Mouse (Mus musculus) MEL (cell line): ENCODE results near the gene Atp6v0e. TPM values are rescaled to one million over a fixed set of nuclear protein-coding genes. Genes with fewer than 3 reads are reported as not detected.

ENCODE experiments used
- DNase-seq: peaks from one replicate; pipeline ENCODE4 v3.0.0; 2011; ENCODE audit warnings: low read depth, low spot score
- H3K27ac ChIP-seq: 2 replicates; pipeline ENCODE4 v1.5.1; 2012; ENCODE audit warnings: low read depth, mild to moderate bottlenecking, control low read depth, low read length, moderate library complexity; ENCODE audit not compliant: control insufficient read depth
- H3K27me3 ChIP-seq, 2 experiments: fragments of 150-350 bp in 1 of 2; sonication (generic) in 1 of 2; 2 replicates each; pipeline ENCODE4 v1.6.1; 2012; ENCODE audit warnings: low read length in 2 of 2, mild to moderate bottlenecking in 2 of 2, improper control_type of control experiment in 1 of 2, moderate library complexity in 1 of 2; ENCODE audit not compliant: insufficient read depth in 2 of 2, control insufficient read depth in 1 of 2
- H3K36me3 ChIP-seq, 2 experiments: 2 replicates each; pipeline ENCODE4 v1.6.1; 2012 to 2014; ENCODE audit warnings: low read length in 2 of 2, improper control_type of control experiment in 1 of 2, inconsistent platforms in 1 of 2, mild to moderate bottlenecking in 1 of 2; ENCODE audit not compliant: insufficient read depth in 2 of 2, control insufficient read depth in 1 of 2
- H3K4me1 ChIP-seq, 2 experiments: fragments of 150-350 bp in 1 of 2; sonication (generic) in 1 of 2; 2 replicates each; pipeline ENCODE4 v1.6.1; 2012; ENCODE audit warnings: low read length in 2 of 2, improper control_type of control experiment in 1 of 2, mild to moderate bottlenecking in 1 of 2; ENCODE audit not compliant: insufficient read depth in 2 of 2, control insufficient read depth in 1 of 2
- H3K4me3 ChIP-seq, 2 experiments: fragments of 150-350 bp in 1 of 2; sonication (generic) in 1 of 2; 2 replicates each; pipeline ENCODE4 v1.5.1; 2012; ENCODE audit warnings: low read depth in 2 of 2, low read length in 2 of 2, mild to moderate bottlenecking in 2 of 2, moderate library complexity in 2 of 2, control low read depth in 1 of 2, improper control_type of control experiment in 1 of 2; ENCODE audit not compliant: control insufficient read depth in 1 of 2, insufficient read depth in 1 of 2
- H3K79me2 ChIP-seq: 2 replicates; pipeline ENCODE4 v1.6.1; 2012; ENCODE audit warnings: mild to moderate bottlenecking, low read length, moderate library complexity; ENCODE audit not compliant: control insufficient read depth, poor library complexity, insufficient read depth
- H3K9ac ChIP-seq: 2 replicates; pipeline ENCODE4 v1.6.1; 2012; ENCODE audit warnings: low read depth, mild to moderate bottlenecking, control low read depth, low read length, moderate library complexity; ENCODE audit not compliant: control insufficient read depth, poor library complexity, severe bottlenecking
- H3K9me3 ChIP-seq: fragments of 150-350 bp; sonication (generic); replicated peaks from 2 replicates; pipeline ENCODE4 v1.6.1; 2012; ENCODE audit warnings: mild to moderate bottlenecking, low read length, improper control_type of control experiment, moderate library complexity; ENCODE audit not compliant: insufficient read depth
- CHD2 ChIP-seq: IDR thresholded peaks from 2 replicates; pipeline ENCODE4 v1.6.1; 2011; ENCODE audit warnings: low read length, improper control_type of control experiment
- CTCF ChIP-seq, 3 experiments: IDR thresholded peaks in 2 of 3; conservative IDR thresholded peaks in 1 of 3; 2 replicates each; pipeline ENCODE4 v1.5.1; 2011 to 2012; ENCODE audit warnings: low read length in 3 of 3, low read depth in 2 of 3, mild to moderate bottlenecking in 2 of 3, improper control_type of control experiment in 1 of 3, inconsistent platforms in 1 of 3, mixed read lengths in 1 of 3, moderate library complexity in 1 of 3; ENCODE audit not compliant: control insufficient read depth in 1 of 3, insufficient read depth in 1 of 3, poor library complexity in 1 of 3, severe bottlenecking in 1 of 3
- ETS1 ChIP-seq: IDR thresholded peaks from 2 replicates; pipeline ENCODE4 v1.6.1; 2012; ENCODE audit warnings: low read depth, mild to moderate bottlenecking, inconsistent platforms, low read length, improper control_type of control experiment, moderate library complexity
- GABPA ChIP-seq: IDR thresholded peaks from 2 replicates; pipeline ENCODE4 v1.6.1; 2012; ENCODE audit warnings: low read depth, mild to moderate bottlenecking, inconsistent platforms, low read length, improper control_type of control experiment, moderate library complexity
- JUND ChIP-seq: IDR thresholded peaks from 2 replicates; pipeline ENCODE4 v1.6.1; 2011; ENCODE audit warnings: low read depth, mild to moderate bottlenecking, improper control_type of control experiment, low read length
- KAT2A ChIP-seq: conservative IDR thresholded peaks from 2 replicates; pipeline ENCODE4 v1.6.1; 2012; ENCODE audit warnings: low read depth, low read length, improper control_type of control experiment, inconsistent platforms
- MAFK ChIP-seq: IDR thresholded peaks from 2 replicates; pipeline ENCODE4 v1.6.1; 2011; ENCODE audit warnings: low read depth, mild to moderate bottlenecking, low read length, improper control_type of control experiment, borderline replicate concordance
- MAX ChIP-seq: IDR thresholded peaks from 2 replicates; pipeline ENCODE4 v1.6.1; 2011; ENCODE audit warnings: low read length, improper control_type of control experiment
- MEF2A ChIP-seq: IDR thresholded peaks from 2 replicates; pipeline ENCODE4 v1.6.1; 2014; ENCODE audit warnings: low read depth, mild to moderate bottlenecking, inconsistent platforms, low read length, improper control_type of control experiment; ENCODE audit not compliant: poor library complexity, insufficient replicate concordance, severe bottlenecking; ENCODE audit errors: extremely low read depth
- MXI1 ChIP-seq: IDR thresholded peaks from 2 replicates; pipeline ENCODE4 v1.6.1; 2011; ENCODE audit warnings: mild to moderate bottlenecking, low read depth, low read length, improper control_type of control experiment
- MYB ChIP-seq: IDR thresholded peaks from 2 replicates; pipeline ENCODE4 v1.6.1; 2011; ENCODE audit warnings: mild to moderate bottlenecking, low read depth, low read length, improper control_type of control experiment
- MYC ChIP-seq: IDR thresholded peaks from 2 replicates; pipeline ENCODE4 v1.6.1; 2011; ENCODE audit warnings: low read depth, mild to moderate bottlenecking, low read length, improper control_type of control experiment, moderate library complexity
- NRF1 ChIP-seq: IDR thresholded peaks from 2 replicates; pipeline ENCODE4 v1.6.1; 2014; ENCODE audit warnings: low read depth, mild to moderate bottlenecking, inconsistent platforms, low read length, improper control_type of control experiment, moderate library complexity; ENCODE audit not compliant: poor library complexity, insufficient read depth, severe bottlenecking
- POLR2A ChIP-seq, 2 experiments: IDR thresholded peaks; 2 replicates each; pipeline ENCODE4 v1.6.1; 2011 to 2012; ENCODE audit warnings: low read length in 2 of 2, mild to moderate bottlenecking in 2 of 2, control low read depth in 1 of 2, improper control_type of control experiment in 1 of 2, low read depth in 1 of 2, moderate library complexity in 1 of 2; ENCODE audit not compliant: control insufficient read depth in 1 of 2, insufficient read depth in 1 of 2, poor library complexity in 1 of 2
- POLR2AphosphoS2 ChIP-seq: IDR thresholded peaks from 2 replicates; pipeline ENCODE4 v1.6.1; 2011; ENCODE audit warnings: low read length, improper control_type of control experiment
- POLR2AphosphoS5 ChIP-seq: IDR thresholded peaks from 2 replicates; pipeline ENCODE4 v1.6.1; 2012; ENCODE audit warnings: low read depth, borderline replicate concordance, mild to moderate bottlenecking, inconsistent platforms, low read length, moderate library complexity, mixed read lengths
- SIN3A ChIP-seq: IDR thresholded peaks from 2 replicates; pipeline ENCODE4 v1.6.1; 2012; ENCODE audit warnings: low read length, improper control_type of control experiment, inconsistent platforms
- SMC3 ChIP-seq: IDR thresholded peaks from 2 replicates; pipeline ENCODE4 v1.6.1; 2011; ENCODE audit warnings: low read depth, low read length, improper control_type of control experiment
- TBP ChIP-seq: IDR thresholded peaks from 2 replicates; pipeline ENCODE4 v1.8.0; 2011; ENCODE audit warnings: low read depth, low read length, improper control_type of control experiment
- USF2 ChIP-seq, 2 experiments: IDR thresholded peaks; 2 replicates each; pipeline ENCODE4 v1.6.1; 2011 to 2012; ENCODE audit warnings: improper control_type of control experiment in 2 of 2, low read length in 2 of 2, borderline replicate concordance in 1 of 2, inconsistent platforms in 1 of 2, low read depth in 1 of 2, mild to moderate bottlenecking in 1 of 2; ENCODE audit not compliant: insufficient read depth in 1 of 2
- ZKSCAN1 ChIP-seq: IDR thresholded peaks from 2 replicates; pipeline ENCODE4 v1.6.1; 2012; ENCODE audit warnings: low read depth, mild to moderate bottlenecking, inconsistent platforms, low read length, improper control_type of control experiment, moderate library complexity
- ZNF384 ChIP-seq: IDR thresholded peaks from 2 replicates; pipeline ENCODE4 v1.6.1; 2012; ENCODE audit warnings: low read depth, mild to moderate bottlenecking, inconsistent platforms, low read length, improper control_type of control experiment
- polyA plus RNA-seq, 2 experiments: library from polyadenylated mRNA; stranded (reverse) in 1 of 2; unstranded in 1 of 2; fragments of >175 nt in 1 of 2; fragments of >200 nt in 1 of 2; gene quantifications; 2 replicates each; pipeline versions ENCODE4 v1.2.1 to v1.2.4; 2012; ENCODE audit warnings: low replicate concordance in 2 of 2, low read depth in 1 of 2; ENCODE audit not compliant: insufficient read length in 2 of 2, insufficient read depth in 1 of 2, missing spikeins in 1 of 2
- total RNA-seq: library from RNA; depleted of rRNA; stranded (reverse); fragments of 300-350 nt; gene quantifications from 2 replicates; pipeline ENCODE4 v1.2.3, GENCODE M21; 2012; rRNA removed

The Atp6v0e gene
- total and polyA plus RNA-seq, 3 experiments, result 173 to 200 TPM; not detected in 1

GRCm38 (mm10) chr17:26742581-26742980 lies 79.5 kb downstream of the Atp6v0e start:
- Histone ChIP-seq H3K4me3 (no peak overlapping the region), H3K27ac (no peak overlapping the region), H3K9ac (no peak overlapping the region), H3K36me3 (no peaks in the 10 kb centered on the region), H3K9me3 (no peaks in the 10 kb centered on the region), H3K27me3 (no peaks in the 10 kb centered on the region), H3K4me1 (no peaks in the 10 kb centered on the region), H3K79me2 (no peaks in the 10 kb centered on the region)
- DNase-seq, result no peak
- TF ChIP-seq NRF1, result no peak
- no peak for TF ChIP-seq MYC
- TF ChIP-seq CTCF (IDR thresholded peaks at IDR 0.05 in 2 of 3, conservative IDR thresholded peaks at IDR 0.05 in 1 of 3; ENCODE audit: control insufficient read depth in 1 of 3, insufficient read depth in 1 of 3, low read depth in 2 of 3, low read length in 3 of 3, poor library complexity in 1 of 3, severe bottlenecking in 1 of 3), result no peak
- TF ChIP-seq MAX, result no peak
- no peak for TF ChIP-seq TBP
- no peak for TF ChIP-seq POLR2A (IDR thresholded peaks at IDR 0.05; ENCODE audit: control insufficient read depth in 1 of 2, insufficient read depth in 1 of 2, low read depth in 1 of 2, low read length in 2 of 2, poor library complexity in 1 of 2)
- no peak for TF ChIP-seq POLR2AphosphoS2
- TF ChIP-seq USF2 (IDR thresholded peaks at IDR 0.05; ENCODE audit: borderline replicate concordance in 1 of 2, insufficient read depth in 1 of 2, low read depth in 1 of 2, low read length in 2 of 2), result no peak
- no peak for TF ChIP-seq POLR2AphosphoS5
- TF ChIP-seq ZKSCAN1, result no peak
- no peak for TF ChIP-seq ETS1
- TF ChIP-seq MYB, result no peak
- TF ChIP-seq SMC3, result no peak
- no peak for TF ChIP-seq JUND
- TF ChIP-seq CHD2, result no peak
- no peak for TF ChIP-seq MAFK
- no peak for TF ChIP-seq MXI1
- TF ChIP-seq SIN3A, result no peak
- no peak for TF ChIP-seq MEF2A
- TF ChIP-seq GABPA, result no peak

- no peaks in the 10 kb centered on the region for H3K36me3 ChIP-seq
- H3K79me2 ChIP-seq, result no peaks in the 10 kb centered on the region
- H3K27me3 ChIP-seq, result no peaks in the 10 kb centered on the region
- no peak for TF ChIP-seq ZNF384
- no peak for TF ChIP-seq KAT2A
- no peak for TF ChIP-seq SIN3A
- TF ChIP-seq TBP, result no peak
- no peak for TF ChIP-seq POLR2AphosphoS5
- TF ChIP-seq CTCF (IDR thresholded peaks at IDR 0.05 in 2 of 3, conservative IDR thresholded peaks at IDR 0.05 in 1 of 3; ENCODE audit: control insufficient read depth in 1 of 3, insufficient read depth in 1 of 3, low read depth in 2 of 3, low read length in 3 of 3, poor library complexity in 1 of 3, severe bottlenecking in 1 of 3), result no peak
- H3K9ac ChIP-seq, result no peak overlapping the region
- no peaks in the 10 kb centered on the region for H3K4me1 ChIP-seq
- DNase-seq, result no peak
- no peaks in the 10 kb centered on the region for H3K9me3 ChIP-seq
- H3K27ac ChIP-seq, result no peak overlapping the region
- H3K4me3 ChIP-seq, result no peak overlapping the region
These were observed 80.3 kb downstream of the Atp6v0e start for GRCm38 (mm10) chr17:26743294-26743693.

Other genes with a start within 250 kb of the Atp6v0e start
- 0.12 and 0.13 TPM in 2 replicates for gene Neurl1b, start 248.4 kb upstream of the Atp6v0e start, total RNA-seq
- gene Neurl1b, start 248.4 kb upstream of the Atp6v0e start, polyA plus RNA-seq, result under 1 TPM in 1 of 2 experiments, not detected in 1; 0.28 TPM
- gene Ergic1, start 101.7 kb upstream of the Atp6v0e start, total RNA-seq, result 73.8 and 78.5 TPM in 2 replicates
- 100 to 1,000 TPM in 1 of 2 experiments, 10 to 100 TPM in 1; 95.6 to 730 TPM for gene Ergic1, start 101.7 kb upstream of the Atp6v0e start, polyA plus RNA-seq
- 0.96 and 1.0 TPM in 2 replicates for gene Dusp1, start 101.1 kb upstream of the Atp6v0e start, total RNA-seq
- gene Dusp1, start 101.1 kb upstream of the Atp6v0e start, polyA plus RNA-seq, result 1 to 10 TPM in 1 of 2 experiments, not detected in 1; 5.0 TPM
- 2.9 and 3.8 TPM in 2 replicates for gene Crebrf, start 52.4 kb downstream of the Atp6v0e start, total RNA-seq
- gene Crebrf, start 52.4 kb downstream of the Atp6v0e start, polyA plus RNA-seq, result 1 to 10 TPM in 1 of 2 experiments, not detected in 1; 1.3 TPM
- gene Bnip1, start 117.8 kb downstream of the Atp6v0e start, total RNA-seq, result 34.8 and 44.1 TPM in 2 replicates
- 10 to 100 TPM in 1 of 2 experiments, not detected in 1; 44.2 TPM for gene Bnip1, start 117.8 kb downstream of the Atp6v0e start, polyA plus RNA-seq
- not detected in 2 replicates for gene Nkx2-5, start 181.8 kb downstream of the Atp6v0e start, total RNA-seq
- not detected for gene Nkx2-5, start 181.8 kb downstream of the Atp6v0e start, polyA plus RNA-seq